Mouse (Mus musculus): ENCODE measurements around the gene 4933415A04Rik. TPM values are rescaled to one million over a fixed set of nuclear protein-coding genes. Genes with fewer than 3 reads are reported as not detected.

The 4933415A04Rik gene
- polyA plus RNA-seq, 1 experiment from 2014 or later: 3.3 TPM

GRCm38 (mm10) chr11:43589530-43590072 lies 2.8 kb downstream of the 4933415A04Rik start:
- H3K9ac ChIP-seq (replicated peaks; ENCODE audit: low read depth, low read length): no peak overlapping the region

DNA sequence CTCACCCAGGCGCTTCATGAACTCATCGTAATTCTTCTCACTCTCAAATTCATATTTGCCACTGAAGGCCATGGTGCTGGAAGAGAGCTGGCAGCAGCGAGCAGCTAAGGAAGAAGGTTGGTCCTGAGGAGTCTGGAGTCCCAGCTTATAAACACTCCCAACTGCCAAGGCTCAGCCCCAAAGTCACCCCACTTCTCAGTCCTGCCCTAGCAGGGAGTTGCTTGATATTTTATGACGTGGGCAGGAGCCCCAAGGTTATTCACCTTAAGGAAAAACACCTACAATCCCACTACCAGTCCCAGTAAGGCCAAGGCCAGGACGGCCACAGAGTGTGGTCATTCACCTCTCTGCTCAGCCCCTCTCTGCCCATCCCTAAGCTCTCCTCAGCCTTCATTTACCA lies 14.6 kb downstream of the 4933415A04Rik start, which contains the start of gene Fabp6:
Gene Fabp6, minus strand, starts transcription at position 101 of the 400 bp plus-strand sequence.
- no peak for ATAC-seq
- WGBS: 88% methylated on average over 5 of the region's 5 CpGs
- no peak within 1 kb of the TSS for H3K4me2 ChIP-seq (ENCODE audit: low read length)
- no peak within 1 kb of the TSS for H3K27ac ChIP-seq (ENCODE audit: low read length)
- H3K36me3 ChIP-seq (ENCODE audit: control insufficient read depth, insufficient read depth): no peaks in the 10 kb centered on the region
- no peak within 1 kb of the TSS for H3K9ac ChIP-seq (replicated peaks; ENCODE audit: low read depth, low read length)
- no peaks in the 10 kb centered on the region for H3K9me3 ChIP-seq (ENCODE audit: control insufficient read depth, low read length)
- no peaks in the 10 kb centered on the region for H3K27me3 ChIP-seq (replicated peaks; ENCODE audit: control insufficient read depth, insufficient read depth, low read length)
- no peaks in the 10 kb centered on the region for H3K4me1 ChIP-seq (replicated peaks; ENCODE audit: control insufficient read depth, insufficient read depth, low read length)
- H3K4me3 ChIP-seq (replicated peaks; ENCODE audit: low read length): no peak within 1 kb of the TSS

More at GRCm38 (mm10) chr11:43589530-43590072, 2.8 kb downstream of the 4933415A04Rik start:
- no peaks in the 10 kb centered on the region for H3K9me3 ChIP-seq (ENCODE audit: control insufficient read depth, low read length)
- ATAC-seq: no peak; the same call in 1 of the 2 replicates
- no peaks in the 10 kb centered on the region for H3K4me1 ChIP-seq (replicated peaks; ENCODE audit: control insufficient read depth, insufficient read depth, low read length)
- no peak overlapping the region for H3K4me2 ChIP-seq (ENCODE audit: low read length)
- 74% methylated on average over 6 of the region's 6 CpGs for WGBS
- H3K36me3 ChIP-seq (ENCODE audit: control insufficient read depth, insufficient read depth): 0 out of 2 replicates have a peak, but pooled peaks cover 5% of the 10 kb centered on the region
- H3K4me3 ChIP-seq (replicated peaks; ENCODE audit: low read length): no peak overlapping the region
- no peak overlapping the region for H3K27ac ChIP-seq (ENCODE audit: low read length)
- H3K27me3 ChIP-seq (replicated peaks; ENCODE audit: control insufficient read depth, insufficient read depth, low read length): no peaks in the 10 kb centered on the region

- H3K36me3 ChIP-seq (ENCODE audit: control insufficient read depth, insufficient read depth): no peaks in the 10 kb centered on the region
- no peak for ATAC-seq
- H3K4me3 ChIP-seq (replicated peaks; ENCODE audit: low read length): no peak overlapping the region
- no peak overlapping the region for H3K27ac ChIP-seq (ENCODE audit: low read length)
- no peak overlapping the region for H3K4me2 ChIP-seq (ENCODE audit: low read length)
- 100% methylated on average over 2 of the region's 2 CpGs for WGBS
- H3K9ac ChIP-seq (replicated peaks; ENCODE audit: low read depth, low read length): no peak overlapping the region
- no peaks in the 10 kb centered on the region for H3K9me3 ChIP-seq (ENCODE audit: control insufficient read depth, low read length)
- H3K27me3 ChIP-seq (replicated peaks; ENCODE audit: control insufficient read depth, insufficient read depth, low read length): no peaks in the 10 kb centered on the region
- no peaks in the 10 kb centered on the region for H3K4me1 ChIP-seq (replicated peaks; ENCODE audit: control insufficient read depth, insufficient read depth, low read length)
Observed at GRCm38 (mm10) chr11:43604207-43604606, 17.4 kb downstream of the 4933415A04Rik start.

- WGBS: 88% methylated on average over 6 of the region's 6 CpGs
- Histone ChIP-seq H3K27ac (ENCODE audit: low read length) (no peak overlapping the region), H3K9me3 (ENCODE audit: control insufficient read depth, low read length) (no peaks in the 10 kb centered on the region), H3K4me3 (replicated peaks; ENCODE audit: low read length) (no peak overlapping the region), H3K9ac (replicated peaks; ENCODE audit: low read depth, low read length) (no peak overlapping the region), H3K4me1 (replicated peaks; ENCODE audit: control insufficient read depth, insufficient read depth, low read length) (no peaks in the 10 kb centered on the region), H3K36me3 (ENCODE audit: control insufficient read depth, insufficient read depth) (no peaks in the 10 kb centered on the region), H3K27me3 (replicated peaks; ENCODE audit: control insufficient read depth, insufficient read depth, low read length) (no peaks in the 10 kb centered on the region), H3K4me2 (ENCODE audit: low read length) (no peak overlapping the region)
- no peak for ATAC-seq
Observed at GRCm38 (mm10) chr11:43604891-43605290, 18.1 kb downstream of the 4933415A04Rik start.

- H3K4me2 ChIP-seq (ENCODE audit: low read length): no peak overlapping the region
- 82% methylated on average over 6 of the region's 6 CpGs for WGBS
- H3K4me3 ChIP-seq (replicated peaks; ENCODE audit: low read length): no peak overlapping the region
- H3K4me1 ChIP-seq (replicated peaks; ENCODE audit: control insufficient read depth, insufficient read depth, low read length): no peaks in the 10 kb centered on the region
- H3K36me3 ChIP-seq (ENCODE audit: control insufficient read depth, insufficient read depth): no peaks in the 10 kb centered on the region
- H3K27me3 ChIP-seq (replicated peaks; ENCODE audit: control insufficient read depth, insufficient read depth, low read length): no peaks in the 10 kb centered on the region
- ATAC-seq: no peak
- no peak overlapping the region for H3K27ac ChIP-seq (ENCODE audit: low read length)
- H3K9ac ChIP-seq (replicated peaks; ENCODE audit: low read depth, low read length): no peak overlapping the region
- H3K9me3 ChIP-seq (ENCODE audit: control insufficient read depth, low read length): no peaks in the 10 kb centered on the region
Observed at GRCm38 (mm10) chr11:43605859-43606258, 19.0 kb downstream of the 4933415A04Rik start.

- Histone ChIP-seq H3K9ac (replicated peaks; ENCODE audit: low read depth, low read length) (no peak overlapping the region), H3K4me3 (replicated peaks; ENCODE audit: low read length) (no peak overlapping the region), H3K4me1 (replicated peaks; ENCODE audit: control insufficient read depth, insufficient read depth, low read length) (peaks cover 3% of the 10 kb centered on the region; the same call in 1 of the 2 replicates), H3K9me3 (ENCODE audit: control insufficient read depth, low read length) (no peaks in the 10 kb centered on the region), H3K36me3 (ENCODE audit: control insufficient read depth, insufficient read depth) (no peaks in the 10 kb centered on the region), H3K27me3 (replicated peaks; ENCODE audit: control insufficient read depth, insufficient read depth, low read length) (no peaks in the 10 kb centered on the region), H3K4me2 (ENCODE audit: low read length) (no peak overlapping the region), H3K27ac (ENCODE audit: low read length) (no peak overlapping the region)
- 18% methylated on average over 3 of the region's 3 CpGs for WGBS
- ATAC-seq: no peak
Observed at GRCm38 (mm10) chr11:43608440-43608839, 21.6 kb downstream of the 4933415A04Rik start.

DNA sequence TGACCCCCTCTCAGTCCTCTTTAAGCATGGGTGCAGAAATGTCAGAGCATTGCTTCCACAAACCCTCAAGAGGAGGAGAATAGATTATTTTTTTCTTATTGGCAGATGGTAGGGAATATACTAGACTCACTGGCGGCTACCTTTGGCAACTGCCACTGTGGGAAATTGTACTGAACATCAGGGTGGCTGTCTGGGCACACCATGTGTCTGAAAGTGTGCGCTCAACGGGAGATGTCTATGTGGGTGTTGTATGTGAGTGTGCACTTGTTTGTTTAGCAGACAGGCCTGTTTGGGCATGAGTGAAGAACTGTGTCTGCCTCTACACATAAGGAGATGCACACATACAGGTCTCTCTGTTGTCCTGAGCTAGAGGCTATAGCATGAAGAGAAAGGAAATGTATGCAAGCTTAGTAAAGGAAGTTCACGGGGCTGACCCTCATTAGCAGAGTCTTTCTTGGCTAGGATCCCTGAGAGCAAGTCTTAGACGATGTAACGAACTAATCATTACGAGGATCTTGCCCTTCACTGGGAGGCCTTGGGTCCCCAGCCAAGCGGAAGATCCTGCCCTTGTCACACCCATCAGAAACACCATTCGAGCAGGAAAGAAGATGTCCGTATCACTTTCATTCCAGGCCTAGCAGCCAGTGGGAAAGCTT lies 23.3 kb downstream of the 4933415A04Rik start:
- no peak overlapping the region for H3K27ac ChIP-seq (ENCODE audit: low read length)
- no peak overlapping the region for H3K4me3 ChIP-seq (replicated peaks; ENCODE audit: low read length)
- H3K4me1 ChIP-seq (replicated peaks; ENCODE audit: control insufficient read depth, insufficient read depth, low read length): peaks cover 3% of the 10 kb centered on the region; the same call in 1 of the 2 replicates
- no peak overlapping the region for H3K4me2 ChIP-seq (ENCODE audit: low read length)
- H3K9ac ChIP-seq (replicated peaks; ENCODE audit: low read depth, low read length): no peak overlapping the region
- ATAC-seq: no peak
- no peaks in the 10 kb centered on the region for H3K27me3 ChIP-seq (replicated peaks; ENCODE audit: control insufficient read depth, insufficient read depth, low read length)
- H3K9me3 ChIP-seq (ENCODE audit: control insufficient read depth, low read length): no peaks in the 10 kb centered on the region
- H3K36me3 ChIP-seq (ENCODE audit: control insufficient read depth, insufficient read depth): no peaks in the 10 kb centered on the region
- WGBS: 33% methylated on average over 10 of the region's 10 CpGs

DNA sequence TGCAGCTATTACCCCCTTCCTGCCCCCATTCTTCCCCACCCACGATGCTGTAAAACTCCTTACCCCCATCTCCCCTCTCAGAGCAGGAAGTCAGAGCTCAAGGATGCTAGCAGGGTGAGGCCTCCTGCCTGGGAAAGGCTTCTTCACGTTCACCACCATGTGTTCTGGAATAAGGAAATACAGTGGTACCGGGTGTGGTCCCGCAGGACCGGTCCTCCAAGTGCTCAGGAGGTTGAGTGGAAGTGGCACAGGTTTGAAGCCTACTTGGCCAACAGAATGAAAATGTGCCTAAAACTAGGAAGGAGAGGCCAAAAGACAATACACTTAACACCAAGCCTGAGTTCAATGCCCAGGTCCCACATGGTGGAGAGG lies 23.8 kb downstream of the 4933415A04Rik start:
- Histone ChIP-seq H3K27me3 (replicated peaks; ENCODE audit: control insufficient read depth, insufficient read depth, low read length) (no peaks in the 10 kb centered on the region), H3K27ac (ENCODE audit: low read length) (no peak overlapping the region), H3K4me2 (ENCODE audit: low read length) (no peak overlapping the region), H3K9ac (replicated peaks; ENCODE audit: low read depth, low read length) (no peak overlapping the region), H3K4me1 (replicated peaks; ENCODE audit: control insufficient read depth, insufficient read depth, low read length) (peaks cover 3% of the 10 kb centered on the region; the same call in 1 of the 2 replicates), H3K4me3 (replicated peaks; ENCODE audit: low read length) (no peak overlapping the region), H3K36me3 (ENCODE audit: control insufficient read depth, insufficient read depth) (no peaks in the 10 kb centered on the region), H3K9me3 (ENCODE audit: control insufficient read depth, low read length) (no peaks in the 10 kb centered on the region)
- ATAC-seq: no peak
- WGBS: 74% methylated on average over 5 of the region's 5 CpGs

GRCm38 (mm10) chr11:43612834-43613488 lies 26.1 kb downstream of the 4933415A04Rik start:
- peak overlapping the region; percentile 14; the same call in 1 of the 2 replicates for H3K9ac ChIP-seq (replicated peaks; ENCODE audit: low read depth, low read length)
- H3K27ac ChIP-seq (ENCODE audit: low read length): peak overlapping the region; percentile 20; the same call in 1 of the 2 replicates
- no peaks in the 10 kb centered on the region for H3K27me3 ChIP-seq (replicated peaks; ENCODE audit: control insufficient read depth, insufficient read depth, low read length)
- peaks cover 4% of the 10 kb centered on the region for H3K4me1 ChIP-seq (replicated peaks; ENCODE audit: control insufficient read depth, insufficient read depth, low read length)
- no peak overlapping the region for H3K4me2 ChIP-seq (ENCODE audit: low read length)
- no peak overlapping the region for H3K4me3 ChIP-seq (replicated peaks; ENCODE audit: low read length)
- no peaks in the 10 kb centered on the region for H3K36me3 ChIP-seq (ENCODE audit: control insufficient read depth, insufficient read depth)
- 18% methylated on average over 12 of the region's 12 CpGs for WGBS
- ATAC-seq: peak; percentile 91
- no peaks in the 10 kb centered on the region for H3K9me3 ChIP-seq (ENCODE audit: control insufficient read depth, low read length)
